Mouse (Mus musculus): ENCODE results near the gene Spryd7. TPM values are rescaled to one million over a fixed set of nuclear protein-coding genes. Genes with fewer than 3 reads are reported as not detected.
"Not testable (repeated sequence)": the region's sequence is repeated elsewhere in the genome, so short reads cannot be mapped to it uniquely, and the experiment has no call there.

The Spryd7 gene
- total RNA-seq (2021) (10 to 100 TPM; 50.0 to 56.8 TPM), polyA plus RNA-seq (2012; rRNA removed) (16.3 and 24.2 TPM in 2 replicates)
- long read RNA-seq, full-length matches to known transcripts: 42 of 55 reads
- long read RNA-seq, partial matches to known transcripts: 12 of 55 reads
- long read RNA-seq, other reads (novel, unspliced or antisense): 1 of 55 reads

- TF ChIP-seq POLR2A (IDR thresholded peaks at IDR 0.05; ENCODE audit: insufficient read depth, low read depth, low read length) (peak; percentile 81), CTCF (IDR thresholded peaks at IDR 0.05) (no peak), EP300 (IDR thresholded peaks at IDR 0.05; ENCODE audit: insufficient read depth, low read depth, low read length) (0 out of 2 replicates have a peak, but pooled peaks have one; percentile 25)
- peak within 1 kb of the TSS; percentile 82 for H3K27ac ChIP-seq
- H3K9ac ChIP-seq (ENCODE audit: low read depth, low read length): peak within 1 kb of the TSS; percentile 94
- under 1% methylated on average over 72 of the region's 72 CpGs for WGBS
- peak within 1 kb of the TSS; percentile 87 for H3K4me3 ChIP-seq
- intact Hi-C loops (cut with DNase I): loop anchor here (5.0 kb wide), 4 partner anchors 41 to 199 kb away; partner anchors contain the start of gene Trim13
- peaks cover 2% of the 10 kb centered on the region; the same call in 1 of the 2 replicates for H3K4me1 ChIP-seq (ENCODE audit: control insufficient read depth, insufficient read depth, low read length)
- H3K27me3 ChIP-seq (ENCODE audit: control insufficient read depth, insufficient read depth, low read length): no peaks in the 10 kb centered on the region
- peak; percentile 96 to 98 for DNase-seq
- H3K36me3 ChIP-seq (ENCODE audit: control insufficient read depth, insufficient read depth, low read length): peaks cover 3% of the 10 kb centered on the region
- 0 out of 2 replicates have a peak, but pooled peaks cover 1% of the 10 kb centered on the region for H3K79me2 ChIP-seq (replicated peaks; ENCODE audit: control insufficient read depth, insufficient read depth, low read length)
These were observed at the start of gene Spryd7 for GRCm38 (mm10) chr14:61556289-61557147. TSS of gene Spryd7 (minus strand) at chr14:61556886.

GRCm38 (mm10) chr14:61606088-61606487, 49.4 kb upstream of the Spryd7 start:
- H3K4me3 ChIP-seq; H3K36me3 ChIP-seq (ENCODE audit: control insufficient read depth, insufficient read depth, low read length); H3K9ac ChIP-seq (ENCODE audit: low read depth, low read length); intact Hi-C loops (cut with DNase I); H3K79me2 ChIP-seq (replicated peaks; ENCODE audit: control insufficient read depth, insufficient read depth, low read length); DNase-seq; H3K27ac ChIP-seq; H3K4me1 ChIP-seq (ENCODE audit: control insufficient read depth, insufficient read depth, low read length); H3K27me3 ChIP-seq (ENCODE audit: control insufficient read depth, insufficient read depth, low read length): not testable (repeated sequence)
- WGBS: 84% methylated on average over 2 of the region's 2 CpGs

GRCm38 (mm10) chr14:61604081-61604480, 47.4 kb upstream of the Spryd7 start:
- H3K9ac ChIP-seq (ENCODE audit: low read depth, low read length): no peak overlapping the region
- no peak overlapping the region for H3K27ac ChIP-seq
- peaks cover 4% of the 10 kb centered on the region for H3K4me1 ChIP-seq (ENCODE audit: control insufficient read depth, insufficient read depth, low read length)
- H3K27me3 ChIP-seq (ENCODE audit: control insufficient read depth, insufficient read depth, low read length): no peaks in the 10 kb centered on the region
- H3K36me3 ChIP-seq (ENCODE audit: control insufficient read depth, insufficient read depth, low read length): peaks cover 10% of the 10 kb centered on the region
- no peak for DNase-seq
- TF ChIP-seq POLR2A (IDR thresholded peaks at IDR 0.05; ENCODE audit: insufficient read depth, low read depth, low read length) (no peak), CTCF (IDR thresholded peaks at IDR 0.05) (no peak), EP300 (IDR thresholded peaks at IDR 0.05; ENCODE audit: insufficient read depth, low read depth, low read length) (no peak)
- H3K79me2 ChIP-seq (replicated peaks; ENCODE audit: control insufficient read depth, insufficient read depth, low read length): no peaks in the 10 kb centered on the region
- intact Hi-C loops (cut with DNase I): loop anchor here (5.0 kb wide), 1 partner anchor 78 kb away; no protein-coding TSS in a partner anchor
- WGBS: 93% methylated on average over 3 of the region's 3 CpGs
- no peak overlapping the region for H3K4me3 ChIP-seq

- Histone ChIP-seq H3K9ac (ENCODE audit: low read depth, low read length) (no peak overlapping the region), H3K36me3 (ENCODE audit: control insufficient read depth, insufficient read depth, low read length) (peaks cover 10% of the 10 kb centered on the region), H3K4me1 (ENCODE audit: control insufficient read depth, insufficient read depth, low read length) (peaks cover 4% of the 10 kb centered on the region), H3K79me2 (replicated peaks; ENCODE audit: control insufficient read depth, insufficient read depth, low read length) (no peaks in the 10 kb centered on the region), H3K27me3 (ENCODE audit: control insufficient read depth, insufficient read depth, low read length) (no peaks in the 10 kb centered on the region), H3K4me3 (no peak overlapping the region), H3K27ac (no peak overlapping the region)
- DNase-seq: no peak
- TF ChIP-seq EP300 (IDR thresholded peaks at IDR 0.05; ENCODE audit: insufficient read depth, low read depth, low read length) (no peak), POLR2A (IDR thresholded peaks at IDR 0.05; ENCODE audit: insufficient read depth, low read depth, low read length) (no peak), CTCF (IDR thresholded peaks at IDR 0.05) (no peak)
- WGBS: 79% methylated on average over 8 of the region's 8 CpGs
- intact Hi-C loops (cut with DNase I): loop anchor here (5.0 kb wide), 1 partner anchor 79 kb away; no protein-coding TSS in a partner anchor
These were observed 46.5 kb upstream of the Spryd7 start for GRCm38 (mm10) chr14:61603069-61603755.

- Histone ChIP-seq H3K27me3 (ENCODE audit: control insufficient read depth, insufficient read depth, low read length) (no peaks in the 10 kb centered on the region), H3K36me3 (ENCODE audit: control insufficient read depth, insufficient read depth, low read length) (peaks cover 10% of the 10 kb centered on the region), H3K4me3 (no peak overlapping the region), H3K9ac (ENCODE audit: low read depth, low read length) (no peak overlapping the region), H3K4me1 (ENCODE audit: control insufficient read depth, insufficient read depth, low read length) (peaks cover 4% of the 10 kb centered on the region), H3K79me2 (replicated peaks; ENCODE audit: control insufficient read depth, insufficient read depth, low read length) (no peaks in the 10 kb centered on the region), H3K27ac (no peak overlapping the region)
- intact Hi-C loops (cut with DNase I): loop anchor here (5.0 kb wide), 1 partner anchor 81 kb away; no protein-coding TSS in a partner anchor
- TF ChIP-seq CTCF (IDR thresholded peaks at IDR 0.05) (no peak), EP300 (IDR thresholded peaks at IDR 0.05; ENCODE audit: insufficient read depth, low read depth, low read length) (no peak), POLR2A (IDR thresholded peaks at IDR 0.05; ENCODE audit: insufficient read depth, low read depth, low read length) (no peak)
- WGBS: 64% methylated on average over 9 of the region's 9 CpGs
- no peak for DNase-seq
These were observed 44.7 kb upstream of the Spryd7 start for GRCm38 (mm10) chr14:61601348-61601747.

Data from heart, adult 2 months (tissue).